Mouse (Mus musculus) small intestine, adult 2 months (tissue): ENCODE results near the gene Cacna1i.

Experiments used
- CTCF ChIP-seq: fragments of 200-500 bp; IDR thresholded peaks from 2 replicates; pipeline ENCODE4 v1.5.1; 2012; ENCODE audit warnings: low read depth, mild to moderate bottlenecking, control low read depth, inconsistent platforms, low read length, moderate library complexity, mixed read lengths; ENCODE audit not compliant: insufficient replicate concordance, insufficient read length; ENCODE audit errors: extremely low read depth
- POLR2A ChIP-seq: fragments of 200-500 bp; IDR thresholded peaks from 2 replicates; pipeline ENCODE4 v1.6.1; 2012; ENCODE audit warnings: low read depth, mild to moderate bottlenecking, control low read depth, inconsistent platforms, low read length, moderate library complexity

- TF ChIP-seq CTCF, result no peak
- TF ChIP-seq POLR2A, result no peak
These were observed 38.7 kb downstream of the Cacna1i start for GRCm38 (mm10) chr15:80325756-80326155.
